Mouse (Mus musculus) adipocyte (in vitro differentiated cells): ENCODE data around the gene Bcat1.
A peak's percentile ranks its signal among the peaks of the same experiment; 100 is the strongest.

ENCODE experiments used
- DNase-seq: peaks from one replicate; pipeline ENCODE4 v3.0.0-alpha.2; 2016; ENCODE audit warnings: low spot score

The Bcat1 gene

GRCm38 (mm10) chr6:145009859-145010818, 65.8 kb downstream of the Bcat1 start:
- DNase-seq: peak; percentile 39

- no peak for DNase-seq
These were observed 72.5 kb downstream of the Bcat1 start for GRCm38 (mm10) chr6:145003459-145003858.

GRCm38 (mm10) chr6:145002094-145002936, 73.7 kb downstream of the Bcat1 start:
- DNase-seq: peak; percentile 29

- no peak for DNase-seq
These were observed 74.5 kb downstream of the Bcat1 start for GRCm38 (mm10) chr6:145001493-145001892.

GRCm38 (mm10) chr6:144997229-144997628, 78.8 kb downstream of the Bcat1 start:
- peak; percentile 10 for DNase-seq

- no peak for DNase-seq
These were observed 83.9 kb downstream of the Bcat1 start for GRCm38 (mm10) chr6:144992111-144992510.

GRCm38 (mm10) chr6:144989193-144989592, 86.8 kb downstream of the Bcat1 start:
- no peak for DNase-seq

GRCm38 (mm10) chr6:144987676-144988075, 88.3 kb downstream of the Bcat1 start:
- no peak for DNase-seq

- no peak for DNase-seq
These were observed 88.8 kb downstream of the Bcat1 start for GRCm38 (mm10) chr6:144987216-144987615.

- no peak for DNase-seq
These were observed 91.8 kb downstream of the Bcat1 start for GRCm38 (mm10) chr6:144984221-144984620.

- no peak for DNase-seq
These were observed 93.9 kb downstream of the Bcat1 start for GRCm38 (mm10) chr6:144982093-144982492.

GRCm38 (mm10) chr6:144972351-144972750, 103.6 kb downstream of the Bcat1 start:
- no peak for DNase-seq

- DNase-seq: no peak
These were observed 105.1 kb downstream of the Bcat1 start for GRCm38 (mm10) chr6:144970900-144971299.

- DNase-seq: no peak
These were observed 108.4 kb downstream of the Bcat1 start for GRCm38 (mm10) chr6:144967536-144967935.

GRCm38 (mm10) chr6:144964205-144964604, 111.8 kb downstream of the Bcat1 start:
- no peak for DNase-seq

- no peak for DNase-seq
These were observed 112.8 kb downstream of the Bcat1 start for GRCm38 (mm10) chr6:144963156-144963555.

GRCm38 (mm10) chr6:144962013-144962354, 114.0 kb downstream of the Bcat1 start:
- no peak for DNase-seq

GRCm38 (mm10) chr6:144961253-144962012, 114.6 kb downstream of the Bcat1 start:
- no peak for DNase-seq

- no peak for DNase-seq
These were observed 120.0 kb downstream of the Bcat1 start for GRCm38 (mm10) chr6:144955887-144956547.

- DNase-seq: no peak
These were observed 123.1 kb downstream of the Bcat1 start for GRCm38 (mm10) chr6:144952885-144953284.
